In the genomic region with DNA sequence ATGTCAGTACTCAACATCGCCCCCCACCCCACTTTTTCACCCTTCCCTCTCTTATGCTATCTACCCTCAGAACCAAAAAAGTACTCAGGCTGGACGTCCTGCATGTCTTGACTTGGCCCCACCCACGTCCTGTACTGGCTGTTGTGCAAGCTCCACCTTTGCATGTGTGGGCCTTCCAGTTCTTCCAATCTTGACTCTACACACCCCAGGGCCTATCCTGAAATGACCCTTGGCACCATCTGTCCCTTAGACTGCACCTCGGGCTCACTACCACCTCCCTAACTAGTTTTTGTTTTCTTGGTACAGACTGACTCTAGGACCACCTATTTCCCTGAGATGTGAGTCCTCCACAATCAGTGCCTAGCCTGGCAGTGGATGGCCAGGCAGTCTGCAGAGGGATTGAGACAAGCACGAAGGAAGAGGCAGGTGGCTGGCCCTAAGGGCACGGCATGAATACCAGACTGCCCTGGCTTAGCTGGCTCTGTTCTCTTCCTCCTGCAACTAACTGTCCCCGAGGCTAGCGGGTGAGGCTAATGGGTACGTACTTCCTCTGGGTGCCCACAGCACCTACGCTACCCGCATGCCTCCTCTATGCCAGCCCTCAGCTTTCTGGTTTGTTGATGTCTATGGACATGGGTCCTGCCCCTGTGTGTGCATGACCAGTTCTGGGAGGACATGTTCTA, we compare ENCODE assay signal across 22 mouse cellular contexts.
DNase-seq lines count a peak whose midpoint lies in the region; ATAC-seq lines count a peak whose summit lies in the region.
"Had no signal": no experiment of that assay in that cellular context is flagged by ENCODE, and none has a peak within 500 bp of the region (broad histone marks: within the 10 kb centered on the region; RNA-seq: fewer than 3 reads in every experiment).

No protein-coding gene starts in this region.

- WGBS in hindbrain, embryonic 12.5 days, result 89% methylated on average over 11 of the region's 11 CpGs

- H3K9ac ChIP-seq in hindbrain, embryonic 12.5 days, result no peak overlapping the region
- H3K9ac ChIP-seq: forebrain, postnatal 0 days; hindbrain, embryonic 15.5 days; liver, embryonic 13.5 days; lung, embryonic 15.5 days; midbrain, embryonic 13.5 days had no signal

- no peak overlapping the region for H3K4me3 ChIP-seq in hindbrain, embryonic 12.5 days
- H3K4me3 ChIP-seq: embryonic facial prominence, embryonic 10.5 days; forebrain, embryonic 10.5 days; heart, embryonic 10.5 days; hindbrain, embryonic 15.5 days; liver, embryonic 13.5 days; lung, embryonic 15.5 days; midbrain, embryonic 13.5 days had no signal

- no peaks in the 10 kb centered on the region for H3K9me3 ChIP-seq in hindbrain, embryonic 12.5 days (replicated peaks)
- H3K9me3 ChIP-seq: embryonic facial prominence, embryonic 10.5 days; forebrain, embryonic 10.5 days; heart, embryonic 10.5 days; hindbrain, embryonic 15.5 days; liver, embryonic 13.5 days; lung, embryonic 15.5 days; megakaryocyte, embryonic 14.5 days; midbrain, embryonic 13.5 days had no signal

- peaks cover 9% of the 10 kb centered on the region; the same call in 1 of the 2 replicates for H3K27me3 ChIP-seq in hindbrain, embryonic 12.5 days
- H3K27me3 ChIP-seq: hindbrain, embryonic 15.5 days; liver, embryonic 13.5 days; lung, embryonic 15.5 days had no signal

- peak; percentile 64 for ATAC-seq in common myeloid progenitor, adult 5-6 weeks (replicated peaks; ENCODE audit: low read depth, poor library complexity, severe bottlenecking)
- ATAC-seq in megakaryocyte progenitor cell, adult 5-6 weeks (replicated peaks; ENCODE audit: poor library complexity), result peak; percentile 66
- no peak for ATAC-seq in hindbrain, embryonic 12.5 days (ENCODE audit: low FRiP score)
- ATAC-seq: activated CD4-positive, CD25-positive, alpha-beta regulatory T cell, adult 4 months; forebrain, postnatal 0 days; midbrain, embryonic 13.5 days had no signal

- H3K36me3 ChIP-seq in hindbrain, embryonic 12.5 days, result no peaks in the 10 kb centered on the region
- H3K36me3 ChIP-seq: embryonic facial prominence, embryonic 10.5 days; forebrain, embryonic 10.5 days; heart, embryonic 10.5 days; hindbrain, embryonic 15.5 days; liver, embryonic 13.5 days; lung, embryonic 15.5 days; midbrain, embryonic 13.5 days had no signal

- no peak overlapping the region for H3K27ac ChIP-seq in hindbrain, embryonic 12.5 days
- H3K27ac ChIP-seq: embryonic facial prominence, embryonic 10.5 days; forebrain, embryonic 10.5 days; heart, embryonic 10.5 days; hindbrain, embryonic 15.5 days; liver, embryonic 13.5 days; lung, embryonic 15.5 days; midbrain, embryonic 13.5 days had no signal

- DNase-seq in cerebellum, postnatal 36 days, result peak; percentile 39 to 53
- no peak for DNase-seq in cerebellum, postnatal 14 days
- peak; percentile 11 for DNase-seq in 416B (ENCODE audit: low read depth)
- no peak for DNase-seq in heart, adult 11 months
- DNase-seq: adrenal gland, postnatal 10 days; forebrain, postnatal 0 days; gastrocnemius, postnatal 25 days; heart, postnatal 4 days; kidney, postnatal 25 days; liver, embryonic 13.5 days; thymus, postnatal 14 days had no signal

- no peak overlapping the region for H3K4me2 ChIP-seq in hindbrain, embryonic 12.5 days (replicated peaks)
- H3K4me2 ChIP-seq: hindbrain, embryonic 15.5 days; liver, embryonic 13.5 days; lung, embryonic 15.5 days; midbrain, embryonic 13.5 days had no signal

- peaks cover 14% of the 10 kb centered on the region for H3K4me1 ChIP-seq in hindbrain, embryonic 12.5 days
- H3K4me1 ChIP-seq: liver, embryonic 13.5 days had no signal

Comparison
In these comparisons a context has a peak if more than half of its experiments do, and no peak if none do; other contexts are left out.
1. DNase-seq: peak in cerebellum, postnatal 36 days (2 of 2) and 416B (single experiment); none in cerebellum, postnatal 14 days (0 of 2) and heart, adult 11 months (single experiment).